Mouse (Mus musculus) thymus, adult 2 months (tissue): ENCODE data around the gene Pgap3.

ENCODE experiments used
- CTCF ChIP-seq: fragments of 200-500 bp; IDR thresholded peaks from 2 replicates; pipeline ENCODE4 v1.5.1; 2012; ENCODE audit warnings: mild to moderate bottlenecking, control low read depth, low read length, moderate library complexity, borderline replicate concordance; ENCODE audit not compliant: control insufficient read depth, poor library complexity, insufficient read depth; ENCODE audit errors: extremely low read depth
- POLR2A ChIP-seq: fragments of 200-500 bp; IDR thresholded peaks from 2 replicates; pipeline ENCODE4 v1.6.1; 2012; ENCODE audit warnings: mild to moderate bottlenecking, low read length, control low read depth, moderate library complexity; ENCODE audit not compliant: control insufficient read depth, poor library complexity, insufficient read depth; ENCODE audit errors: extremely low read depth

DNA sequence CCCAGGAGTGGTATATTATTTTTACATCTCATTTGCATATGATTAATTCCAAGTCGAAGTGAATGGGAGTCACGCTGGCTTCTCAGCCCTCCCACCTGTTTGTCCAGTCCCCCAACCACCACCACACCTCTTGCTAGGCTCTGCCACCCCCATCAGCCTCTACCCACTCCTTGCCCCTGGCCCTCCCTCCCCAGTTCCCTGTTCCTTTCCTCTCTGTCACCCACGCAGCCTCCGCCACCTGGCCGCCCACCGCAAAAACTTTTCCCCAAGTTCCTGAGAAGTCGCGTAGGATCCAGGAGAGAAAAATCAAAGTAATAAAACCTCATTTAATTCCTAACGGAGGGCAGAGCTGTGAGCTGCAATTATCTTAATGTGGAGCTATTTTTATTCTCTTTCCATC is 54.1 kb downstream of the Pgap3 start:
- TF ChIP-seq POLR2A = no peak
- TF ChIP-seq CTCF = no peak
